Mouse (Mus musculus): ENCODE data around the gene Uck1. TPM values are rescaled to one million over a fixed set of nuclear protein-coding genes. Genes with fewer than 3 reads are reported as not detected.
A peak's percentile ranks its signal among the peaks of the same experiment; 100 is the strongest.

The Uck1 gene
- polyA plus RNA-seq, 1 experiment from 2014 or later = 32.9 TPM

- H3K27ac ChIP-seq = no peak overlapping the region
- no peaks in the 10 kb centered on the region for H3K4me1 ChIP-seq (replicated peaks)
- H3K9me3 ChIP-seq (replicated peaks) = no peaks in the 10 kb centered on the region
- no peak overlapping the region for H3K4me3 ChIP-seq
- no peaks in the 10 kb centered on the region for H3K27me3 ChIP-seq
- no peak overlapping the region for H3K4me2 ChIP-seq
- no peak overlapping the region for H3K9ac ChIP-seq
- 86% methylated on average over 11 of the region's 11 CpGs for WGBS
- no peak for ATAC-seq (replicated peaks; ENCODE audit: insufficient number of reproducible peaks, insufficient read depth, low FRiP score, low read depth)
- peaks cover 100% of the 10 kb centered on the region for H3K36me3 ChIP-seq
Measured at GRCm38 (mm10) chr2:32218541-32219334, 41.2 kb downstream of the Uck1 start.

DNA sequence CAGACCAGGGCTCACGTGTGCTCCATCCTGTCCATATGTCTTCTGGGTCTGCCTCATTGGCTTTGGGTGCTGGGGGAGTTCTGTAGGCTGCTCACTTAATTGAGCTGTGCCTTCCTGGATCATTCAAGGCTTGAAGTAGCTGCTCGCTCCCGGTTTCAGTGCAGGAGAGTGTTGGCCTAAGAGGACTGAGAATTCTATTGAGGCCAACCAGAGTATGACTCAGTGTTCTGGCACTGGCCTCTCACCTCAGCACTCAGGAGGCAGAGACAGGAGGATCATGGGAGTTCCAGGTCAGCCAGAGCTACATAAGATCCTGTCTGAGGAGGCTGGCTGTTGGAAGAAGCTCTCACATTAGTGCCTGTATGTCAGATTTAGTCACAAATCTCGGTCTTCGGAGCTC, 41.8 kb downstream of the Uck1 start:
- no peaks in the 10 kb centered on the region; the same call in 1 of the 2 replicates for H3K4me1 ChIP-seq (replicated peaks)
- no peak overlapping the region for H3K4me3 ChIP-seq
- H3K36me3 ChIP-seq = peaks cover 100% of the 10 kb centered on the region
- H3K4me2 ChIP-seq = no peak overlapping the region
- WGBS = 88% methylated on average over 5 of the region's 5 CpGs
- no peak overlapping the region for H3K9ac ChIP-seq
- ATAC-seq (replicated peaks; ENCODE audit: insufficient number of reproducible peaks, insufficient read depth, low FRiP score, low read depth) = no peak
- H3K9me3 ChIP-seq (replicated peaks) = no peaks in the 10 kb centered on the region
- H3K27me3 ChIP-seq = no peaks in the 10 kb centered on the region
- H3K27ac ChIP-seq = no peak overlapping the region

DNA sequence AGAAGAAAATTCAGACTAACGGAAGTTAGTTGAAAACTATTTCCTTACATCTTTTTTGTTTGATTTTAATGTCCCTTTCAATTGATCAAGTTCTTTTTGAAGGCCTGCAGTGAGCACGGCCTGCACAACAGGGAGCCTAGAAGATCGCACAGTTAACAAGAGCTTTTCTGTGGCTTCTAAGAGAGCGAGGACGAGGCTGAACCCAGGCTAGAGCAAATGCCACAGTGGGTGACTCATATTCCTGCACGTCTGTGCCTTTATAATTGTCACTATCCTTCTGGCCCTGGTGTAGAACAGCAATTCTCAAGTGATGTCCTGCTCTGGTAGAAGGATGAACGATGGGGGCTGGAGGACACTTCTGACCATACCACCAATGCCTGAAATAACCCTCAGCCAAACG, 42.3 kb downstream of the Uck1 start:
- H3K27ac ChIP-seq = no peak overlapping the region
- no peak overlapping the region for H3K4me2 ChIP-seq
- H3K9ac ChIP-seq = no peak overlapping the region
- H3K27me3 ChIP-seq = no peaks in the 10 kb centered on the region
- peaks cover 100% of the 10 kb centered on the region for H3K36me3 ChIP-seq
- ATAC-seq (replicated peaks; ENCODE audit: insufficient number of reproducible peaks, insufficient read depth, low FRiP score, low read depth) = no peak
- no peak overlapping the region for H3K4me3 ChIP-seq
- 84% methylated on average over 8 of the region's 8 CpGs for WGBS
- peaks cover 2% of the 10 kb centered on the region; the same call in 1 of the 2 replicates for H3K4me1 ChIP-seq (replicated peaks)
- H3K9me3 ChIP-seq (replicated peaks) = no peaks in the 10 kb centered on the region

DNA sequence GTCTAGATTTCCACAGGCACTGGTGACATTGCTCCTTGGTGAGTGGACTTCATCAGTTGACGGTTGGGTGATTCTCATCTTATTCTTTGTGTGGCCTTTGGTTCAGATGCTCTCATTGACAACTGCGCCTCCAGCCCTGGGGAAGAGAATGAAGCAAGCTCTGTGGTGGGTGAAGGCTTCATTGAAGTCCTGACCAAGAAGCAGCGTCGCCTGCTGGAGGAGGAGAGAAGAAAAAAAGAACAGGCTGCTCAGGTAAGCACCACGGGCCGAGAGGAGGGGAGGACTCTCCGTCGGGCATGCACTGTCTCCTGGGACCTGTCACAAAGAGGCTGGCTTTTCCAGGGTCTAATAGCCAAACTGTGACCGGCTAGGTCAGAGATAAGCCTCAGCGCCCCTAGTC, 43.5 kb downstream of the Uck1 start:
- WGBS = 88% methylated on average over 10 of the region's 10 CpGs
- H3K4me1 ChIP-seq (replicated peaks) = peaks cover 2% of the 10 kb centered on the region; the same call in 1 of the 2 replicates

DNA sequence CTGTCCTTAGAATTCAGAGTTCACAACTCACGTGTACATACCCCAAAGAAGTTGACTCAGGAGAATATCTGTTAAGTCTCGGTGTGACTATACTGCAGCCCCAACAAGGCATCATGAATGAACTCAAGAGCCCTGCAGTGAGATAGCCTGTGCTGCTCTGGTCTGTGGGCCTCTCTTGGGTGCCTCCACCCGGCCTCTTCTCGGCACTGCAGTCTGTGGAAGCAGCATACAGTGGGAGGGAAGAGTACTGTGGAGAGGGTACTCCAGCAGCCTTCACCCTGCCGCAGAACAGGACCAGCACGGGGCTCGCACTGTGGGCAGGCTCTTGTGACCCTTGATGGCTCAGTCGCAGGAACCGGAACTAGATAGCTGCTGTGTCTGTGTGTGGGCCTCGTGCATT, 44.4 kb downstream of the Uck1 start:
- peaks cover 2% of the 10 kb centered on the region; the same call in 1 of the 2 replicates for H3K4me1 ChIP-seq (replicated peaks)
- H3K4me2 ChIP-seq = no peak overlapping the region
- WGBS = 90% methylated on average over 10 of the region's 10 CpGs
- H3K9me3 ChIP-seq (replicated peaks) = no peaks in the 10 kb centered on the region
- H3K27me3 ChIP-seq = no peaks in the 10 kb centered on the region
- H3K4me3 ChIP-seq = no peak overlapping the region
- no peak overlapping the region for H3K27ac ChIP-seq
- no peak for ATAC-seq (replicated peaks; ENCODE audit: insufficient number of reproducible peaks, insufficient read depth, low FRiP score, low read depth)
- no peak overlapping the region for H3K9ac ChIP-seq
- peaks cover 97% of the 10 kb centered on the region for H3K36me3 ChIP-seq

More for the DNA sequence above, 43.5 kb downstream of the Uck1 start:
- no peak overlapping the region for H3K9ac ChIP-seq
- H3K4me2 ChIP-seq = no peak overlapping the region
- H3K36me3 ChIP-seq = peaks cover 99% of the 10 kb centered on the region
- H3K4me3 ChIP-seq = no peak overlapping the region
- no peaks in the 10 kb centered on the region for H3K9me3 ChIP-seq (replicated peaks)
- no peaks in the 10 kb centered on the region for H3K27me3 ChIP-seq
- ATAC-seq (replicated peaks; ENCODE audit: insufficient number of reproducible peaks, insufficient read depth, low FRiP score, low read depth) = no peak
- no peak overlapping the region for H3K27ac ChIP-seq

GRCm38 (mm10) chr2:32213000-32213399, 47.0 kb downstream of the Uck1 start:
- H3K27ac ChIP-seq = 0 out of 2 replicates have a peak overlapping the region, but pooled peaks have one; percentile 20
- no peak overlapping the region for H3K4me3 ChIP-seq
- no peaks in the 10 kb centered on the region for H3K27me3 ChIP-seq
- 61% methylated on average over 10 of the region's 10 CpGs for WGBS
- H3K4me1 ChIP-seq (replicated peaks) = peaks cover 2% of the 10 kb centered on the region; the same call in 1 of the 2 replicates
- no peak overlapping the region for H3K9ac ChIP-seq
- H3K4me2 ChIP-seq = no peak overlapping the region
- H3K9me3 ChIP-seq (replicated peaks) = no peaks in the 10 kb centered on the region
- ATAC-seq (replicated peaks; ENCODE audit: insufficient number of reproducible peaks, insufficient read depth, low FRiP score, low read depth) = no peak
- peaks cover 97% of the 10 kb centered on the region for H3K36me3 ChIP-seq

- WGBS = 89% methylated on average over 8 of the region's 8 CpGs
- no peak for ATAC-seq (replicated peaks; ENCODE audit: insufficient number of reproducible peaks, insufficient read depth, low FRiP score, low read depth)
- Histone ChIP-seq H3K27me3 (no peaks in the 10 kb centered on the region), H3K27ac (no peak overlapping the region), H3K9ac (no peak overlapping the region), H3K4me2 (no peak overlapping the region), H3K36me3 (peaks cover 97% of the 10 kb centered on the region), H3K4me3 (no peak overlapping the region), H3K4me1 (replicated peaks) (peaks cover 2% of the 10 kb centered on the region; the same call in 1 of the 2 replicates), H3K9me3 (replicated peaks) (no peaks in the 10 kb centered on the region)
Measured at GRCm38 (mm10) chr2:32211689-32212088, 48.3 kb downstream of the Uck1 start.

GRCm38 (mm10) chr2:32207682-32208081, 52.3 kb downstream of the Uck1 start:
- 80% methylated on average over 1 of the region's 1 CpGs for WGBS
- peaks cover 96% of the 10 kb centered on the region for H3K36me3 ChIP-seq
- ATAC-seq (replicated peaks; ENCODE audit: insufficient number of reproducible peaks, insufficient read depth, low FRiP score, low read depth) = no peak

More at GRCm38 (mm10) chr2:32207682-32208081, 52.3 kb downstream of the Uck1 start:
- Histone ChIP-seq H3K4me1 (replicated peaks) (0 out of 2 replicates have a peak, but pooled peaks cover under 1% of the 10 kb centered on the region), H3K9me3 (replicated peaks) (no peaks in the 10 kb centered on the region), H3K27ac (no peak overlapping the region), H3K27me3 (no peaks in the 10 kb centered on the region), H3K4me2 (no peak overlapping the region), H3K9ac (no peak overlapping the region), H3K4me3 (no peak overlapping the region)

Other genes starting within 250 kb of the Uck1 start
- gene Fam78a, start 175.3 kb downstream of the Uck1 start, polyA plus RNA-seq (2015; fragmentation: Nextera tagmentation; extraction: Ambion mirVana) = 26.7 and 29.1 TPM in 2 replicates
- gene Plpp7, start 164.6 kb downstream of the Uck1 start, polyA plus RNA-seq (2015; fragmentation: Nextera tagmentation; extraction: Ambion mirVana) = 15.9 and 16.1 TPM in 2 replicates
- 21.0 and 34.8 TPM in 2 replicates for gene Prrc2b, start 109.1 kb downstream of the Uck1 start, polyA plus RNA-seq (2015; fragmentation: Nextera tagmentation; extraction: Ambion mirVana)
- 15.4 and 18.0 TPM in 2 replicates for gene Pomt1, start 23.6 kb downstream of the Uck1 start, polyA plus RNA-seq (2015; fragmentation: Nextera tagmentation; extraction: Ambion mirVana)
- gene Golga2, start 27.2 kb upstream of the Uck1 start, polyA plus RNA-seq (2015; fragmentation: Nextera tagmentation; extraction: Ambion mirVana) = 21.7 and 26.4 TPM in 2 replicates
- gene Swi5, start 27.9 kb upstream of the Uck1 start, polyA plus RNA-seq (2015; fragmentation: Nextera tagmentation; extraction: Ambion mirVana) = 275 and 299 TPM in 2 replicates
- gene Ciz1, start 92.2 kb upstream of the Uck1 start, polyA plus RNA-seq (2015; fragmentation: Nextera tagmentation; extraction: Ambion mirVana) = 30.9 and 46.0 TPM in 2 replicates
- gene Dnm1, start 93.2 kb upstream of the Uck1 start, polyA plus RNA-seq (2015; fragmentation: Nextera tagmentation; extraction: Ambion mirVana) = 1.9 and 5.4 TPM in 2 replicates
- 43.9 and 46.0 TPM in 2 replicates for gene 1110008P14Rik, start 121.8 kb upstream of the Uck1 start, polyA plus RNA-seq (2015; fragmentation: Nextera tagmentation; extraction: Ambion mirVana)
- gene Lcn2, start 128.1 kb upstream of the Uck1 start, polyA plus RNA-seq (2015; fragmentation: Nextera tagmentation; extraction: Ambion mirVana) = 2.2 and 2.8 TPM in 2 replicates
- 38.2 and 41.8 TPM in 2 replicates for gene Ptges2, start 135.7 kb upstream of the Uck1 start, polyA plus RNA-seq (2015; fragmentation: Nextera tagmentation; extraction: Ambion mirVana)
- 4.0 and 5.1 TPM in 2 replicates for gene Naif1, start 190.3 kb upstream of the Uck1 start, polyA plus RNA-seq (2015; fragmentation: Nextera tagmentation; extraction: Ambion mirVana)
- 9.1 and 12.1 TPM in 2 replicates for gene Slc25a25, start 191.3 kb upstream of the Uck1 start, polyA plus RNA-seq (2015; fragmentation: Nextera tagmentation; extraction: Ambion mirVana)